Mouse (Mus musculus) ES-E14 (cell line): ENCODE measurements around the gene Myo3a.

Experiments
- CHD2 ChIP-seq: IDR thresholded peaks from 2 replicates; pipeline ENCODE4 v1.6.1; 2014; ENCODE audit warnings: mild to moderate bottlenecking, low read depth, low read length, inconsistent platforms
- MAFK ChIP-seq: IDR thresholded peaks from 2 replicates; pipeline ENCODE4 v1.6.1; 2014; ENCODE audit warnings: mild to moderate bottlenecking, low read depth, low read length, inconsistent platforms; ENCODE audit not compliant: insufficient read depth
- ZNF384 ChIP-seq: IDR thresholded peaks from 2 replicates; pipeline ENCODE4 v1.6.1; 2012; ENCODE audit warnings: low read depth, low read length, inconsistent platforms

DNA sequence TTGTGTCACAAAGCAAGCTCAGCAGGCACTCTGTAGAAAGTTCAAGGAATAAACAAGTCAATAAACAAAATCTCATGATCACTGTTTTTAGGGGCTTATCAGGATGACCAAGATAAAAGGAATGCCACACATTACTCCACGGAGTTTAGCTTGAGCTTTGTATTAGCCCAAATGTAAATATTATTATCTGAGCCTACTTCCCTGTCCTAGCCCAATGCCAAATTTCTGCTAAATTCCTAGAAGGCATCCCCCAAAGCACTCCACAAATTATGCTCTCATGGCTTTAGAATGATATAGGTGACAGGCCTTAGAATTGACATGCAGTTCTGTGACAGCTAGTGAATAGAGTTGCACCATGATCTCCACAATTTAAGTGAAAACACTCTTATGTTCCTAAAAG is 58.5 kb downstream of the Myo3a start:
- TF ChIP-seq CHD2 (no peak), ZNF384 (no peak), MAFK (no peak)
